Mouse (Mus musculus): ENCODE data around the gene Arhgap25. TPM values are rescaled to one million over a fixed set of nuclear protein-coding genes. Genes with fewer than 3 reads are reported as not detected.

Gene Arhgap25
- polyA plus RNA-seq, 1 experiment, result not detected

DNA sequence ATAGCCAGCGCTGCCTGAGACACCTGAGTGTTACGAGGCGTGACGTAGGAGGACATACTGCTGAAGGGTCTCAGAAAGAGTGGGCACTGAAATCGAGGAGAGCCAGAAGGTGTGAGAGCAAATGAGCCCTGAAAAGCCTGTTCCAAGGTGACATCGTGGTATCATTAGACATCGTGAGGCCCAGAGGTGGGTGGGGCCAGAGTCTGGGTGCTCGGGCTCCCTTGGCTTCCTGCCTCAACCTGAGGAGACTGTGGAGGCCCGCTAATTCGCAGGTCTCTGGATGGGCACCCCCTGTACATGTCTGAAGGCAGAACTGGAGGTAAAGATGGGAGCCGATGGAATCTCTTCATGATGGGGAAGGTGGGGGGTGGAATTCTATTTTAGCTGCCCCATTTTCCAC, 13.2 kb downstream of the Arhgap25 start:
- no peaks in the 10 kb centered on the region for H3K36me3 ChIP-seq (ENCODE audit: control insufficient read depth, insufficient read depth)
- no peaks in the 10 kb centered on the region for H3K79me3 ChIP-seq (ENCODE audit: low read depth)
- H3ac ChIP-seq (ENCODE audit: control insufficient read depth, insufficient read length, low read depth), result no peak overlapping the region
- no peaks in the 10 kb centered on the region for H3K27me3 ChIP-seq (ENCODE audit: control insufficient read depth, insufficient read depth, insufficient read length)
- H3K4me3 ChIP-seq (ENCODE audit: insufficient read depth, poor library complexity, severe bottlenecking), result no peak overlapping the region
- H3K79me2 ChIP-seq (ENCODE audit: control insufficient read depth, insufficient read depth), result no peaks in the 10 kb centered on the region
- TF ChIP-seq MYOG (IDR thresholded peaks at IDR 0.05; ENCODE audit: control insufficient read depth, extremely low read depth, insufficient read length) (no peak), CTCF (IDR thresholded peaks at IDR 0.05; ENCODE audit: control insufficient read depth, insufficient read depth, insufficient read length) (no peak), MAX (IDR thresholded peaks at IDR 0.05) (no peak), MYOD1 (IDR thresholded peaks at IDR 0.05; ENCODE audit: control insufficient read depth, insufficient read length, low read depth) (no peak), USF1 (IDR thresholded peaks at IDR 0.05; ENCODE audit: low read depth) (no peak), CEBPB (IDR thresholded peaks at IDR 0.05; ENCODE audit: low read depth) (no peak), FOSL1 (IDR thresholded peaks at IDR 0.05; ENCODE audit: insufficient read depth, low read length, poor library complexity, severe bottlenecking) (no peak)

DNA sequence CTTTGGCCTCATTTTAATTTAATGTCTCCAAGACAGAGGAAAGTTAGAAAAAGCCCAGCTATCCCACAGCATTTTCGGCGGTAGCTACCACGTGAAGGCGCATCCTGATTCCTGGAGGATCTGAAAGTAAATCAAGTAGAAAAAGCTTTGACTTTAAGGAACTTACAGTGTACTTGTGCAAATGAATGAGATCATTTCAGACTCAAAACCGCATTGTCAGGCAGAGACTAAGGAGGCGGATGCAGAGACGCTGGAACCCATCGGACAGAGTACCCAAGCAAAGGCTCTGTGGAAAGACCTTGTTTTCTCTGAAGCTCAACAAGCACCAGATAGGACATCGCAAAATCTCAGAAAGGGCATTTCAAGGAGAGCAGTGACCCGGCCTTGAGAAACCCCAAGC, 14.4 kb downstream of the Arhgap25 start:
- TF ChIP-seq MYOG (IDR thresholded peaks at IDR 0.05; ENCODE audit: control insufficient read depth, extremely low read depth, insufficient read length) (no peak), USF1 (IDR thresholded peaks at IDR 0.05; ENCODE audit: low read depth) (no peak), FOSL1 (IDR thresholded peaks at IDR 0.05; ENCODE audit: insufficient read depth, low read length, poor library complexity, severe bottlenecking) (no peak), CEBPB (IDR thresholded peaks at IDR 0.05; ENCODE audit: low read depth) (no peak), MAX (IDR thresholded peaks at IDR 0.05) (no peak), CTCF (IDR thresholded peaks at IDR 0.05; ENCODE audit: control insufficient read depth, insufficient read depth, insufficient read length) (no peak), MYOD1 (IDR thresholded peaks at IDR 0.05; ENCODE audit: control insufficient read depth, insufficient read length, low read depth) (no peak)
- Histone ChIP-seq H3K36me3 (ENCODE audit: control insufficient read depth, insufficient read depth) (no peaks in the 10 kb centered on the region), H3K4me3 (ENCODE audit: insufficient read depth, poor library complexity, severe bottlenecking) (no peak overlapping the region), H3K27me3 (ENCODE audit: control insufficient read depth, insufficient read depth, insufficient read length) (no peaks in the 10 kb centered on the region), H3ac (ENCODE audit: control insufficient read depth, insufficient read length, low read depth) (no peak overlapping the region), H3K79me2 (ENCODE audit: control insufficient read depth, insufficient read depth) (no peaks in the 10 kb centered on the region), H3K79me3 (ENCODE audit: low read depth) (no peaks in the 10 kb centered on the region)

DNA sequence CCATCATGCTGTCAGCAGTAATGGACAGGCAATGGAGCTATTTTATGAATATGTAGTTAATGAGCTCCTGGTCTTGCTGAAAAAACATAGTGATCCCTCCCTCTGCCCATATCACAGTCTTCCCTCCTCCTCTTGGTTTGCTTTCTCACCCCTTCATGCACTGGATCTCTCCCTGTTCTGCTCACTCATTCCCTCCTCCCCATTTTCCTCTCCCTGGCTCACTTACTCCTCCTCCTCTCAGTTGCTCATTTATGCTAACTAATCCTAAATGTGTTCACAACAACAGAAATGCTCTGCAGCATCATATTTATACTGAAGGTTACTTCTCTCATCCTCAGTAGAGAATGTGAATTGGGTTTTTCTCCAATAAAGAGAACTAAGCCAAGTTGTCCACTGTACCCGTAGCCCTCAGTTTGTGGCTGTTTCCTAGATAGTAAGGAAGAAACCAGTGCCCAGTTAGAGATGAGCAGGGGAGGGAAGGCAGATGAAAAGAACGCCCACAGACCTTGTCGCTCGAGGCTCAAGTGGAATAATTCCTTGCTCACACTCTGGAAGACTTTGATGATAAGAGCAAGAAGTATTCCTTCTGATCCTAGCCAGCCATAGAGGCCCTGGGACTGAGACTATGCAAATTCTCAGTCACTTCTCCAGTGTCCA, 15.2 kb downstream of the Arhgap25 start:
- no peaks in the 10 kb centered on the region for H3K36me3 ChIP-seq (ENCODE audit: control insufficient read depth, insufficient read depth)
- H3ac ChIP-seq (ENCODE audit: control insufficient read depth, insufficient read length, low read depth), result no peak overlapping the region
- no peaks in the 10 kb centered on the region for H3K27me3 ChIP-seq (ENCODE audit: control insufficient read depth, insufficient read depth, insufficient read length)
- no peak for TF ChIP-seq MYOG (IDR thresholded peaks at IDR 0.05; ENCODE audit: control insufficient read depth, extremely low read depth, insufficient read length)
- TF ChIP-seq CEBPB (IDR thresholded peaks at IDR 0.05; ENCODE audit: low read depth), result no peak
- TF ChIP-seq MYOD1 (IDR thresholded peaks at IDR 0.05; ENCODE audit: control insufficient read depth, insufficient read length, low read depth), result no peak
- no peak for TF ChIP-seq FOSL1 (IDR thresholded peaks at IDR 0.05; ENCODE audit: insufficient read depth, low read length, poor library complexity, severe bottlenecking)
- no peak for TF ChIP-seq USF1 (IDR thresholded peaks at IDR 0.05; ENCODE audit: low read depth)
- no peak overlapping the region for H3K4me3 ChIP-seq (ENCODE audit: insufficient read depth, poor library complexity, severe bottlenecking)
- no peaks in the 10 kb centered on the region for H3K79me3 ChIP-seq (ENCODE audit: low read depth)
- H3K79me2 ChIP-seq (ENCODE audit: control insufficient read depth, insufficient read depth), result no peaks in the 10 kb centered on the region

DNA sequence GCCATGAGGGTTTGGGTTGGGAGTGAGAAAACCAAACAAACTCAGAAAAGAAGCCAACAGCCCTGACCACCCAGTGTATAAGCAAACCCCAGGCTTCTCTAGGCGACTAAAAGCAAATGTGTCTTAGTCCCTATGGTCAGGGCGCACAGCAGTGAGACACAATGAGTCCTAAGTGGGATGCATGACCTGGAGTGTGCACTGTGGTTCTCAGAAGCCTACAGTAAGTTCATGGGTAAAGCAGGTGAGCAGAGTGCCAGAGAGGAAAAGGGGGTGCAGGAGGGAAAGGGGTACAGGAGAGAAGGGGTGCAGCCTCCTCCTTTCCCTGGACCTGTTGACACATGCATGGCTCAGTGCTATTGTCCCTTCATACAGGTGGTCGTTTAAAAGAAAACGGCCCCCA, 18.7 kb downstream of the Arhgap25 start:
- Histone ChIP-seq H3ac (ENCODE audit: control insufficient read depth, insufficient read length, low read depth) (no peak overlapping the region), H3K79me2 (ENCODE audit: control insufficient read depth, insufficient read depth) (no peaks in the 10 kb centered on the region), H3K36me3 (ENCODE audit: control insufficient read depth, insufficient read depth) (no peaks in the 10 kb centered on the region), H3K79me3 (ENCODE audit: low read depth) (no peaks in the 10 kb centered on the region), H3K4me3 (ENCODE audit: insufficient read depth, poor library complexity, severe bottlenecking) (no peak overlapping the region), H3K27me3 (ENCODE audit: control insufficient read depth, insufficient read depth, insufficient read length) (no peaks in the 10 kb centered on the region)
- TF ChIP-seq MAX (IDR thresholded peaks at IDR 0.05) (no peak), FOSL1 (IDR thresholded peaks at IDR 0.05; ENCODE audit: insufficient read depth, low read length, poor library complexity, severe bottlenecking) (no peak)

DNA sequence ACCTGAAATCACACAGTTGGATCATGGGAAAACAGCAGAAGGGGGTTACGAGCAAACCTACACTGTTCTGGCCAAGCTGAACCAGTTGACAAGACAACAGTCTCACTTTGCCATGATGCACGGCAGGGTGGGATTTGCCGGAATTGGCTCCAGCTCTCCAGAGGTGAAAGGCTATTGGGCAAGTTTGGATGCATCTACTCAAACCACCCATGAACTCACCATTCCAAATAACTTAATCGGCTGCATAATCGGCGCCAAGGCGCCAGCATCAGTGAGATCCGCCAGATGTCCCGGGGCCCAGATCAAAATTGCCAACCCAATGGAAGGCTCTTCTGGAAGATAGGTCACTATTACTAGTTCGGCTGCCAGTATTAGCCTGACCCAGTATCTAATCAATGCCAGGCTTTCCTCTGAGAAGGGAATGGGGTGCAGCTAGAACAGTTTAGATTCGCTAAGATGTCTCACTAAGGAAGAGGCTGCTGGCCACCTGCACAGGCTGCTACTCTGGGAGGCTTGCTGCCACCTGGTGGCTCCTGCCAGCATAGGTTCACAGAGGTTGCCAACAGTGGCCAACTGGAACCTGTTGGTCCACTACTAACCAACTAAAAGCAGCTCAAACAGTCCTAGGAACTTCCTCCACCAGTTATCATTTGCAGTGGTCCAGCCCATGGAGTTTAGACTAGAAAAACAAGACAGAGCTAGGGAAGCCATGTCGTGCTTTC, 19.9 kb downstream of the Arhgap25 start:
- no peak overlapping the region for H3ac ChIP-seq (ENCODE audit: control insufficient read depth, insufficient read length, low read depth)
- peak; percentile 80 for TF ChIP-seq CTCF (IDR thresholded peaks at IDR 0.05; ENCODE audit: control insufficient read depth, insufficient read depth, insufficient read length)
- TF ChIP-seq CEBPB (IDR thresholded peaks at IDR 0.05; ENCODE audit: low read depth), result no peak

DNA sequence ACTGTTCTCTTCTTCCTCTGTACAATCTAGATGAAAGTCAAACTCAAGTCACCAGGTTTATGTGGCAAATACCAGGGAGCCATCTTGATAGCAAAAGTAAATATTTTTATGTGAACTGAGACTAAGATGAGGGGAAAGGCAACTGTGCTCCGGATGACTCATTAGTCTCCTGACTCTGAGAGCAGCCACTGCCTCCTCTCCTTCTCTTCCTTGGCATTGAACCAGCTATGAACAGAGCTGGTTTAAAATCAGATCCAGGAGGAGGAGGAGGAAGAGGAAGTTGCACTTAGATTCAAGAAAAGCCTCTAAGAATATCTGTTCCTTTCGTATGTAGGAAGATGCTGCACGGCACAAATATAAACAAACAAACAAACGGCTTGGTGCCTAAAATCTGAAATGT, 22.1 kb downstream of the Arhgap25 start:
- TF ChIP-seq MYOD1 (IDR thresholded peaks at IDR 0.05; ENCODE audit: control insufficient read depth, insufficient read length, low read depth) (no peak), MYOG (IDR thresholded peaks at IDR 0.05; ENCODE audit: control insufficient read depth, extremely low read depth, insufficient read length) (no peak), FOSL1 (IDR thresholded peaks at IDR 0.05; ENCODE audit: insufficient read depth, low read length, poor library complexity, severe bottlenecking) (no peak), CTCF (IDR thresholded peaks at IDR 0.05; ENCODE audit: control insufficient read depth, insufficient read depth, insufficient read length) (no peak), MAX (IDR thresholded peaks at IDR 0.05) (no peak), CEBPB (IDR thresholded peaks at IDR 0.05; ENCODE audit: low read depth) (no peak), USF1 (IDR thresholded peaks at IDR 0.05; ENCODE audit: low read depth) (no peak)
- Histone ChIP-seq H3K36me3 (ENCODE audit: control insufficient read depth, insufficient read depth) (no peaks in the 10 kb centered on the region), H3K4me3 (ENCODE audit: insufficient read depth, poor library complexity, severe bottlenecking) (no peak overlapping the region), H3ac (ENCODE audit: control insufficient read depth, insufficient read length, low read depth) (no peak overlapping the region), H3K27me3 (ENCODE audit: control insufficient read depth, insufficient read depth, insufficient read length) (no peaks in the 10 kb centered on the region), H3K79me2 (ENCODE audit: control insufficient read depth, insufficient read depth) (no peaks in the 10 kb centered on the region), H3K79me3 (ENCODE audit: low read depth) (no peaks in the 10 kb centered on the region)

More for the DNA sequence above, 19.9 kb downstream of the Arhgap25 start:
- Histone ChIP-seq H3K36me3 (ENCODE audit: control insufficient read depth, insufficient read depth) (no peaks in the 10 kb centered on the region), H3K79me3 (ENCODE audit: low read depth) (no peaks in the 10 kb centered on the region), H3K27me3 (ENCODE audit: control insufficient read depth, insufficient read depth, insufficient read length) (no peaks in the 10 kb centered on the region), H3K79me2 (ENCODE audit: control insufficient read depth, insufficient read depth) (no peaks in the 10 kb centered on the region), H3K4me3 (ENCODE audit: insufficient read depth, poor library complexity, severe bottlenecking) (no peak overlapping the region)

Measured in C2C12 (cell line).